Mouse (Mus musculus) 3134 (cell line): ENCODE data around the gene Zswim9.

Experiments
- DNase-seq: peaks from one replicate; pipeline ENCODE4 v3.0.0-alpha.2; 2011; ENCODE audit warnings: low spot score; ENCODE audit not compliant: insufficient read length; ENCODE audit errors: extremely low read depth

Zswim9 gene

DNA sequence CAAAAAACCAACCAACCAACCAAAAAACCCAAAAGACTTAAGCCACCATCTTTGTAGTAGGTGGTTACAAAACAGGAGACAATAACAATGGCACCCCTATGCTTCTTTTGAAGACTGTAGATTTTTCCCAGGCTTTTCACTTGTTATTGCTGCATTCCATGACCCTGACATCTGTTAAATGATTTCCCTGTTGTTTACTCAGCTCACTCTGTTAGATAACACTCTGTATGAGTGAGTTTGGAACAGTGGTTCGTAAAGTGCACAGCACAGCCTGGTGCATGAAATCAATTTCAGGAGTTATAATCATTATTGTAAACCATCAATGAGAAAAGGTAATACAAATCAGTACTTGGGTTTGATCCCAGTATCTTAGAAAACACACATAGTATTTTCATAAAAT is 6.8 kb downstream of the Zswim9 start:
- DNase-seq, result no peak

DNA sequence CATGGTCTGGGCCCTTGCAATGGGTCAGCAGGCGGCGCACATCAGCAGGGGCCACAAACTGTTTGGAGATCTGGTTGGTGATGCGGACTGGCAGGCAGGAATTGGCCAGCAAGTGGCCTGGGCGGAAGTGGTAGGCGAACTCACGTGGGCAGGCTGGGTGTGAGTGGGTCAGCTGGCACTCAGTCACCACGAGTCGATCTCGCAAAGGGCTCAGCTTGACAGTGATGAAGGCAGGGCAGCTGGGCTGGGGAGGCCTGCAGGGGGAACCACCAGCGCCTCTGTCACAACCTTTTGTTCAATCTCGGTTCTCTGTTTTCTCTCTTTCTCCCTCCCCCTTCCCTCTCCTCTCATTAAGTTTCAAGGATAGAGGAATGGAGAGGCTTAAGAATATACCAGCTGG is 9.1 kb downstream of the Zswim9 start:
- DNase-seq, result no peak

DNA sequence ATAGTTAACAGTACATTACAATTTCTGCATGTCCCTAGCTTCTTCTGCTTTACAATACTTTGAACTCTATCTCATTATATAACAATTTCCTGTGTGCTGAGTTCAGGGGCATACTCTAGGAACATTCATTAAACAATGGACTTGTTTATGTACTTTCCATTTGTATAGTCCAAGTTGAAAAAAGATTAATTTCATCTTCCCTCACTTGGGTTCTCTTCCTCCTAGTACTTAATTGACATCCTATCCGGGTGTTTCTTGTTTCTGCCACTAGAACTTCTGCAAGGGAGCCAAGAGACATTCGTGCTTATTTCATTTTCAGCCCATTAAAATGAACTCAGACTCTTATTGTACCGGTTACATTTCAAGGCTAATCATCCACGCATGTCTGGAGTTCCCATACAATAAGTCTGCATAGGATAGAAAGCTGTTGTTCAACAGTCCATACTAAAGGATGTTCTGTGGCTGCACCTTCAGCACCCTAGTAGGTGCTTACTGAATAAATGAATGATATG is 9.7 kb downstream of the Zswim9 start:
- DNase-seq, result no peak

DNA sequence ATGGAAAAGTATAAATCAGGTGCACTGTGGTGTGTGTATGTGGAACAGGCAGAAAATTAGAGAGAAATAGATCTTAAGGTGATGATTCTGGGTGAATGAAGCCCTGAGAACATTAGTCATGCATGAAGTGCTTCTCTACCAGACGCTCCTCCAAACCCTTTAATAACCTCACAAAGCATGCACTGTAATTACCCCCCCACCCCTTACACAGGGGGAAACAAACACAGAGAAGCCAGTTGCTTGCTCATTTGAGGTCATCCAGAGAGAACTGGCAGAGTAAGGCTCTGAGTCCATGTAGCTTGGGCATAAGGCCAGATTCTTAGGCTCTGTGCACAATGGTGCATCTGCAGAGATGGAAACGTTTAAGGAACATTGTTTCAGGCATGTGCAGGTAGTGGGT is 14.1 kb downstream of the Zswim9 start:
- no peak for DNase-seq

DNA sequence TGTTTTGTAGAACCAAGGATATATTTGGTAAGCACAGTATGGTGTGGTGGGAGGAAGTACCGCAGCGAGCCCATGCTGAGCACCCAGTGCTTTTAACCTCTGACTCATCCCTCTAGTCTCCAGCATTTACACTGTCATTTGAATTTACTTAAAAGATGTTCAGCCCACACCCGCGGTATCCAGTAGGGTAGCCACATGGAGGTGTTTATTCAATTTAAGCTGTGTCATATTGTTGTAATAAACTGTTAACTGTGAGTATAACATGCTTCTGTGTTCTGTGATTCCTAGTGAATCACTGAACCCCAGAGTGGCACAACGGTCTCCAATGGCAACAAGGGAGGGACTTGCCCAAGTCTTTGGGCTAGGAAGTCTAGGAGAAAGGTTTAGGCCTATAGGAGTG is 14.7 kb downstream of the Zswim9 start:
- no peak for DNase-seq

DNA sequence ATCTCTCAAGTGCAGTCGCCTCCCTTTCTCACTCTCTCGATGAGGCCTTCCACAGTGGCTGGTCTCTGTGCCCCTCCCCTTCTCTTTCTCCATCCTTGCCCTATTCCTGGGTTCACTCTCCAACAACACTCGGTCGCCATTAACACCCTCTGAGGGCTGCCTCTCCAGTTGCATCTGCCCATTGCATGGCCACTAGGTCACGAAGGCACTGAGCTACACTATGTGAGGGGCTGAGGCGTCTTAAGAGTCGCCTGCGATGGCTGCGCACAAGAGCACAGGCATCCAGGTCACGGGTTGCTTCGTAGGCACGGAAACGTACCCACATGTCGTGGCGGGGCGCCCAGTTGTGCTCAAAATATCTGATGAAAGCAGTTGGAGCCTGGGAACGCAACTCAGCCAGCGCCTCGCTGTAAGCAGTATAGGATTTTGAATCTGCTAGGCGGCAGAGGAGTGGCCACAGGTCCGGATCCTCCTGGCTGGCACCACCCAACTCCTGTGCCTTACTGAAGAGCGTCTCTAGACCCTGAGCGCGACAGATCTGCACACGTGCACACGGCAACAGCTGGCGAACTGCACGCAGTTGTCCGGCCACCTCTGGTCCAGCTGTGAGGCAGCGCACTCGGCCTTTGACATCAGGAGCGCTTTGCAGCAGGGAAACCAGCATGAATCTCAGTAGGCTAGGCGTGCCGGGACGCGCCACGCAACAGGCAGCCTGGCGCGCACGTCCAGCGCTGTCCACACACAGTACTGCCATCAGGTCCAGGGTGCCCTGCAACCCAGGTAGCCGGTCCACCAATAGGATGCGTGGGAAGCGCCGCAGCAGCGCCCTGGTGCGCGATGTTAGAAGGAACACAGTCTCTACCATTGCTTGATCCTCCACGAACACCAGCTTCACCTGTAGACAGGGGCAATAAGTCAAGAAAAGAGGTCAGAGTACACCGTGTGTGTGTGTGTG is 17.5 kb downstream of the Zswim9 start:
- no peak for DNase-seq

DNA sequence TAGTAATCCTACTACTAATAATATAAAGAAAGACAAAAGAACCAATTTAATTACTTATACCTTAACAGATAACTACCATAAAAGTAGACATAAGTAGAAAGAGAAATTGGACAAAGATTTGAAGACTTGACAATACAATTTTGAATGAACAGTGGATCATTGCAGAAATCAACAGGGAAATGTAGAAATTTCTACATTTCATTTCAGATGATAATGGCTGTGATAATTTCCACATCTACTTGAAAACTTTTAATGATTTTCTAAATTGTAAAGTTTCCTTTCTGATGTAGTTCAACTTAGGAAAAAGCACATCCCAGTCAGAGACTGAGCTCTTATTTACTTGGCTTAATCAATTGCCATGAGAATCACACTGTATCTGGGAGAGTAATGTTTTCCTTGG is 65.8 kb downstream of the Zswim9 start, which contains the start of gene Vmn1r89:
Vmn1r89 (plus strand) TSS at position 301 of the 400 bp plus-strand sequence.
- no peak for DNase-seq
